Mouse (Mus musculus) left cerebral cortex, adult 8-10 months (tissue): ENCODE data around the gene Creb5. TPM values are rescaled to one million over a fixed set of nuclear protein-coding genes. Genes with fewer than 3 reads are reported as not detected.

Source experiments
- DNase-seq, 2 experiments: peaks; one replicate each; pipeline ENCODE4 v3.0.0; 2022; ENCODE audit warnings: low spot score in 2 of 2
- total RNA-seq, 4 experiments: library from RNA; stranded (reverse); gene quantifications; 2 replicates each; pipeline ENCODE4 v1.2.4; 2022

Gene Creb5
- total RNA-seq, result 1 to 10 TPM; 5.0 to 6.9 (median 6.2) TPM

GRCm38 (mm10) chr6:53287038-53287561 is at the start of gene Creb5:
Gene Creb5 (plus strand): TSS chr6:53287270.
- DNase-seq, result peak; percentile 33 to 67

GRCm38 (mm10) chr6:53259841-53260240 is 27.2 kb upstream of the Creb5 start:
- no peak for DNase-seq

- DNase-seq, result no peak
These were observed 24.7 kb upstream of the Creb5 start for GRCm38 (mm10) chr6:53262401-53262800.

- no peak for DNase-seq
These were observed 20.0 kb upstream of the Creb5 start for GRCm38 (mm10) chr6:53267036-53267435.

GRCm38 (mm10) chr6:53267732-53268505 is 19.2 kb upstream of the Creb5 start:
- no peak for DNase-seq

- DNase-seq, result no peak
These were observed 15.9 kb upstream of the Creb5 start for GRCm38 (mm10) chr6:53271216-53271615.

GRCm38 (mm10) chr6:53271636-53272035 is 15.4 kb upstream of the Creb5 start:
- no peak for DNase-seq

- DNase-seq, result no peak
These were observed 557 bp upstream of the Creb5 start for GRCm38 (mm10) chr6:53286389-53287037.

- no peak for DNase-seq
These were observed 702 bp downstream of the Creb5 start for GRCm38 (mm10) chr6:53287562-53288381.

- no peak for DNase-seq
These were observed 1.8 kb downstream of the Creb5 start for GRCm38 (mm10) chr6:53288584-53289558.

GRCm38 (mm10) chr6:53289659-53290058 is 2.6 kb downstream of the Creb5 start:
- DNase-seq, result no peak

- no peak for DNase-seq
These were observed 3.3 kb downstream of the Creb5 start for GRCm38 (mm10) chr6:53290215-53290990.

GRCm38 (mm10) chr6:53292931-53293330 is 5.9 kb downstream of the Creb5 start:
- no peak for DNase-seq

GRCm38 (mm10) chr6:53297851-53298250 is 10.8 kb downstream of the Creb5 start:
- no peak for DNase-seq

GRCm38 (mm10) chr6:53304201-53304600 is 17.1 kb downstream of the Creb5 start:
- no peak for DNase-seq

- DNase-seq, result no peak
These were observed 19.1 kb downstream of the Creb5 start for GRCm38 (mm10) chr6:53306156-53306555.

GRCm38 (mm10) chr6:53306710-53307109 is 19.6 kb downstream of the Creb5 start:
- DNase-seq, result no peak

GRCm38 (mm10) chr6:53308684-53309083 is 21.6 kb downstream of the Creb5 start:
- DNase-seq, result no peak

GRCm38 (mm10) chr6:53313604-53314003 is 26.5 kb downstream of the Creb5 start:
- DNase-seq, result no peak

GRCm38 (mm10) chr6:53314126-53314525 is 27.1 kb downstream of the Creb5 start:
- no peak for DNase-seq
